Mouse (Mus musculus) kidney, embryonic 15.5 days (tissue): ENCODE data around the gene Prorsd1. TPM values are rescaled to one million over a fixed set of nuclear protein-coding genes. Genes with fewer than 3 reads are reported as not detected.

Source experiments
- polyA plus RNA-seq: library from polyadenylated mRNA; unstranded; fragments of >200 nt; fragmentation: Nextera tagmentation; extraction: Ambion mirVana; gene quantifications from 2 replicates; pipeline ENCODE4 v1.2.1, GENCODE M21; 2015

Prorsd1 gene
- polyA plus RNA-seq, 1 experiment from 2014 or later, result 28.6 TPM

Other genes with a start within 250 kb of the Prorsd1 start
- gene Ccdc88a, start 141.4 kb downstream of the Prorsd1 start, polyA plus RNA-seq, result 28.9 and 31.5 TPM in 2 replicates
- 47.0 and 50.7 TPM in 2 replicates for gene Mtif2, start 11.4 kb upstream of the Prorsd1 start, polyA plus RNA-seq
- 0.18 TPM in 1 of 2 replicates, not detected in the other for gene Clhc1, start 32.9 kb upstream of the Prorsd1 start, polyA plus RNA-seq
- gene Rps27a, start 33.1 kb upstream of the Prorsd1 start, polyA plus RNA-seq, result 1,122 and 1,248 TPM in 2 replicates
- 54.8 and 56.0 TPM in 2 replicates for gene Rtn4, start 177.9 kb upstream of the Prorsd1 start, polyA plus RNA-seq